Mouse (Mus musculus): ENCODE data around the gene Gm17651. TPM values are rescaled to one million over a fixed set of nuclear protein-coding genes. Genes with fewer than 3 reads are reported as not detected.

The Gm17651 gene
- polyA plus RNA-seq, 1 experiment from 2014 or later, result not detected

GRCm38 (mm10) chr3:97682576-97682975 lies 8.1 kb upstream of the Gm17651 start:
- H3K4me1 ChIP-seq (ENCODE audit: control insufficient read depth, insufficient read depth, low read length), result peaks cover 3% of the 10 kb centered on the region; the same call in 1 of the 2 replicates
- no peaks in the 10 kb centered on the region for H3K9me3 ChIP-seq (ENCODE audit: control insufficient read depth, low read length)
- H3K4me2 ChIP-seq, result peak overlapping the region; percentile 60
- H3K27ac ChIP-seq (ENCODE audit: low read depth, low read length), result no peak overlapping the region
- ATAC-seq (ENCODE audit: low FRiP score) (no peak), DNase-seq (ENCODE audit: low spot score, missing footprints) (no peak)
- H3K36me3 ChIP-seq (ENCODE audit: control insufficient read depth, insufficient read depth, low read length), result no peaks in the 10 kb centered on the region
- H3K9ac ChIP-seq (ENCODE audit: low read length), result no peak overlapping the region
- 25% methylated on average over 5 of the region's 5 CpGs for WGBS
- H3K27me3 ChIP-seq (ENCODE audit: control insufficient read depth, insufficient read depth, low read length), result peaks cover 15% of the 10 kb centered on the region
- H3K4me3 ChIP-seq (ENCODE audit: low read depth, low read length), result 0 out of 2 replicates have a peak overlapping the region, but pooled peaks have one; percentile 30

GRCm38 (mm10) chr3:97682159-97682502 lies 7.6 kb upstream of the Gm17651 start:
- Histone ChIP-seq H3K27ac (ENCODE audit: low read depth, low read length) (no peak overlapping the region), H3K4me2 (peak overlapping the region; percentile 60), H3K4me1 (ENCODE audit: control insufficient read depth, insufficient read depth, low read length) (peaks cover 3% of the 10 kb centered on the region; the same call in 1 of the 2 replicates), H3K36me3 (ENCODE audit: control insufficient read depth, insufficient read depth, low read length) (no peaks in the 10 kb centered on the region), H3K9ac (ENCODE audit: low read length) (no peak overlapping the region), H3K9me3 (ENCODE audit: control insufficient read depth, low read length) (no peaks in the 10 kb centered on the region), H3K4me3 (ENCODE audit: low read depth, low read length) (peak overlapping the region; percentile 30), H3K27me3 (ENCODE audit: control insufficient read depth, insufficient read depth, low read length) (peaks cover 15% of the 10 kb centered on the region)
- WGBS, result under 1% methylated on average over 11 of the region's 11 CpGs
- DNase-seq (ENCODE audit: low spot score, missing footprints), result peak; percentile 89
- no peak for ATAC-seq (ENCODE audit: low FRiP score)

- ATAC-seq (ENCODE audit: low FRiP score) (peak; percentile 55), DNase-seq (ENCODE audit: low spot score, missing footprints) (peak; percentile 96)
- Histone ChIP-seq H3K27me3 (ENCODE audit: control insufficient read depth, insufficient read depth, low read length) (peaks cover 15% of the 10 kb centered on the region), H3K4me1 (ENCODE audit: control insufficient read depth, insufficient read depth, low read length) (peaks cover 3% of the 10 kb centered on the region; the same call in 1 of the 2 replicates), H3K9ac (ENCODE audit: low read length) (peak overlapping the region; percentile 24; the same call in 1 of the 2 replicates), H3K4me2 (peak overlapping the region; percentile 60), H3K9me3 (ENCODE audit: control insufficient read depth, low read length) (no peaks in the 10 kb centered on the region), H3K36me3 (ENCODE audit: control insufficient read depth, insufficient read depth, low read length) (no peaks in the 10 kb centered on the region), H3K27ac (ENCODE audit: low read depth, low read length) (no peak overlapping the region), H3K4me3 (ENCODE audit: low read depth, low read length) (peak overlapping the region; percentile 30)
- WGBS, result 1% methylated on average over 33 of the region's 33 CpGs
Observed at GRCm38 (mm10) chr3:97681321-97682158, 7.0 kb upstream of the Gm17651 start.

- no peaks in the 10 kb centered on the region for H3K36me3 ChIP-seq (ENCODE audit: control insufficient read depth, insufficient read depth, low read length)
- H3K27ac ChIP-seq (ENCODE audit: low read depth, low read length), result no peak overlapping the region
- H3K4me2 ChIP-seq, result peak overlapping the region; percentile 60
- no peaks in the 10 kb centered on the region for H3K9me3 ChIP-seq (ENCODE audit: control insufficient read depth, low read length)
- peak; percentile 95 for DNase-seq (ENCODE audit: low spot score, missing footprints)
- no peak overlapping the region for H3K9ac ChIP-seq (ENCODE audit: low read length)
- peaks cover 3% of the 10 kb centered on the region; the same call in 1 of the 2 replicates for H3K4me1 ChIP-seq (ENCODE audit: control insufficient read depth, insufficient read depth, low read length)
- WGBS, result 1% methylated on average over 28 of the region's 28 CpGs
- H3K27me3 ChIP-seq (ENCODE audit: control insufficient read depth, insufficient read depth, low read length), result peaks cover 15% of the 10 kb centered on the region
- peak; percentile 83 for ATAC-seq (ENCODE audit: low FRiP score)
- peak overlapping the region; percentile 30 for H3K4me3 ChIP-seq (ENCODE audit: low read depth, low read length)
Observed at GRCm38 (mm10) chr3:97680631-97681320, 6.3 kb upstream of the Gm17651 start.

- WGBS, result 96% methylated on average over 3 of the region's 3 CpGs
- H3K4me3 ChIP-seq (ENCODE audit: low read depth, low read length), result no peak overlapping the region
Observed at GRCm38 (mm10) chr3:97678416-97678815, 3.9 kb upstream of the Gm17651 start.

GRCm38 (mm10) chr3:97676126-97676525 lies 1.6 kb upstream of the Gm17651 start:
- Histone ChIP-seq H3K36me3 (ENCODE audit: control insufficient read depth, insufficient read depth, low read length) (no peaks in the 10 kb centered on the region), H3K27me3 (ENCODE audit: control insufficient read depth, insufficient read depth, low read length) (peaks cover 2% of the 10 kb centered on the region; the same call in 1 of the 2 replicates), H3K27ac (ENCODE audit: low read depth, low read length) (no peak overlapping the region), H3K4me2 (no peak overlapping the region), H3K4me1 (ENCODE audit: control insufficient read depth, insufficient read depth, low read length) (no peaks in the 10 kb centered on the region), H3K9ac (ENCODE audit: low read length) (no peak overlapping the region), H3K9me3 (ENCODE audit: control insufficient read depth, low read length) (no peaks in the 10 kb centered on the region), H3K4me3 (ENCODE audit: low read depth, low read length) (no peak overlapping the region)
- ATAC-seq (ENCODE audit: low FRiP score) (no peak), DNase-seq (ENCODE audit: low spot score, missing footprints) (no peak)
- WGBS, result 95% methylated on average over 3 of the region's 3 CpGs

More at GRCm38 (mm10) chr3:97678416-97678815, 3.9 kb upstream of the Gm17651 start:
- no peak overlapping the region for H3K4me2 ChIP-seq
- H3K9me3 ChIP-seq (ENCODE audit: control insufficient read depth, low read length), result no peaks in the 10 kb centered on the region
- DNase-seq (ENCODE audit: low spot score, missing footprints) (no peak), ATAC-seq (ENCODE audit: low FRiP score) (no peak)
- H3K27ac ChIP-seq (ENCODE audit: low read depth, low read length), result no peak overlapping the region
- H3K9ac ChIP-seq (ENCODE audit: low read length), result no peak overlapping the region
- no peaks in the 10 kb centered on the region for H3K36me3 ChIP-seq (ENCODE audit: control insufficient read depth, insufficient read depth, low read length)
- no peaks in the 10 kb centered on the region; the same call in 1 of the 2 replicates for H3K4me1 ChIP-seq (ENCODE audit: control insufficient read depth, insufficient read depth, low read length)
- H3K27me3 ChIP-seq (ENCODE audit: control insufficient read depth, insufficient read depth, low read length), result peaks cover 12% of the 10 kb centered on the region

GRCm38 (mm10) chr3:97667093-97667675 lies 7.3 kb downstream of the Gm17651 start:
- no peak for ATAC-seq (ENCODE audit: low FRiP score)
- H3K36me3 ChIP-seq (ENCODE audit: control insufficient read depth, insufficient read depth, low read length), result peaks cover 2% of the 10 kb centered on the region; the same call in 1 of the 2 replicates

GRCm38 (mm10) chr3:97666154-97666553 lies 8.3 kb downstream of the Gm17651 start:
- no peaks in the 10 kb centered on the region for H3K27me3 ChIP-seq (ENCODE audit: control insufficient read depth, insufficient read depth, low read length)
- H3K9me3 ChIP-seq (ENCODE audit: control insufficient read depth, low read length), result no peaks in the 10 kb centered on the region
- no peak overlapping the region for H3K9ac ChIP-seq (ENCODE audit: low read length)
- DNase-seq (ENCODE audit: low spot score, missing footprints) (no peak), ATAC-seq (ENCODE audit: low FRiP score) (no peak)
- peaks cover 2% of the 10 kb centered on the region; the same call in 1 of the 2 replicates for H3K36me3 ChIP-seq (ENCODE audit: control insufficient read depth, insufficient read depth, low read length)
- no peak overlapping the region for H3K4me3 ChIP-seq (ENCODE audit: low read depth, low read length)
- H3K4me1 ChIP-seq (ENCODE audit: control insufficient read depth, insufficient read depth, low read length), result no peaks in the 10 kb centered on the region
- H3K4me2 ChIP-seq, result no peak overlapping the region
- 79% methylated on average over 8 of the region's 8 CpGs for WGBS
- H3K27ac ChIP-seq (ENCODE audit: low read depth, low read length), result no peak overlapping the region

More at GRCm38 (mm10) chr3:97667093-97667675, 7.3 kb downstream of the Gm17651 start:
- no peaks in the 10 kb centered on the region for H3K4me1 ChIP-seq (ENCODE audit: control insufficient read depth, insufficient read depth, low read length)
- no peak overlapping the region for H3K4me2 ChIP-seq
- no peaks in the 10 kb centered on the region for H3K9me3 ChIP-seq (ENCODE audit: control insufficient read depth, low read length)
- 78% methylated on average over 14 of the region's 14 CpGs for WGBS
- no peak overlapping the region for H3K27ac ChIP-seq (ENCODE audit: low read depth, low read length)
- no peak overlapping the region for H3K9ac ChIP-seq (ENCODE audit: low read length)
- H3K4me3 ChIP-seq (ENCODE audit: low read depth, low read length), result no peak overlapping the region
- no peak for DNase-seq (ENCODE audit: low spot score, missing footprints)
- no peaks in the 10 kb centered on the region for H3K27me3 ChIP-seq (ENCODE audit: control insufficient read depth, insufficient read depth, low read length)
